Mouse (Mus musculus) brain, embryonic 14.5 days (tissue): ENCODE measurements around the gene Gbp6. TPM values are rescaled to one million over a fixed set of nuclear protein-coding genes. Genes with fewer than 3 reads are reported as not detected.
"Not testable (repeated sequence)": the region's sequence is repeated elsewhere in the genome, so short reads cannot be mapped to it uniquely, and the experiment has no call there.

ENCODE experiments used
- DNase-seq: peaks from one replicate; pipeline ENCODE4 v3.0.0-alpha.2; 2011; ENCODE audit warnings: low read depth
- CTCF ChIP-seq: fragments of 200-500 bp; IDR thresholded peaks from 2 replicates; pipeline ENCODE4 v1.5.1; 2012; ENCODE audit warnings: inconsistent platforms, mild to moderate bottlenecking, moderate library complexity, borderline replicate concordance; ENCODE audit not compliant: insufficient read depth, insufficient read length; ENCODE audit errors: extremely low read depth
- POLR2A ChIP-seq: fragments of 200-500 bp; IDR thresholded peaks from 2 replicates; pipeline ENCODE4 v1.6.1; 2012; ENCODE audit warnings: mild to moderate bottlenecking, inconsistent platforms, borderline replicate concordance; ENCODE audit not compliant: poor library complexity, insufficient read depth, insufficient read length, severe bottlenecking; ENCODE audit errors: extremely low read depth
- polyA plus RNA-seq: library from polyadenylated mRNA; depleted of rRNA; stranded (reverse); fragments of >200 nt; gene quantifications from 2 replicates; pipeline ENCODE4 v1.2.3, GENCODE M21; 2012; rRNA removed

Gbp6 gene
- polyA plus RNA-seq: 1.3 and 2.1 TPM in 2 replicates

DNA sequence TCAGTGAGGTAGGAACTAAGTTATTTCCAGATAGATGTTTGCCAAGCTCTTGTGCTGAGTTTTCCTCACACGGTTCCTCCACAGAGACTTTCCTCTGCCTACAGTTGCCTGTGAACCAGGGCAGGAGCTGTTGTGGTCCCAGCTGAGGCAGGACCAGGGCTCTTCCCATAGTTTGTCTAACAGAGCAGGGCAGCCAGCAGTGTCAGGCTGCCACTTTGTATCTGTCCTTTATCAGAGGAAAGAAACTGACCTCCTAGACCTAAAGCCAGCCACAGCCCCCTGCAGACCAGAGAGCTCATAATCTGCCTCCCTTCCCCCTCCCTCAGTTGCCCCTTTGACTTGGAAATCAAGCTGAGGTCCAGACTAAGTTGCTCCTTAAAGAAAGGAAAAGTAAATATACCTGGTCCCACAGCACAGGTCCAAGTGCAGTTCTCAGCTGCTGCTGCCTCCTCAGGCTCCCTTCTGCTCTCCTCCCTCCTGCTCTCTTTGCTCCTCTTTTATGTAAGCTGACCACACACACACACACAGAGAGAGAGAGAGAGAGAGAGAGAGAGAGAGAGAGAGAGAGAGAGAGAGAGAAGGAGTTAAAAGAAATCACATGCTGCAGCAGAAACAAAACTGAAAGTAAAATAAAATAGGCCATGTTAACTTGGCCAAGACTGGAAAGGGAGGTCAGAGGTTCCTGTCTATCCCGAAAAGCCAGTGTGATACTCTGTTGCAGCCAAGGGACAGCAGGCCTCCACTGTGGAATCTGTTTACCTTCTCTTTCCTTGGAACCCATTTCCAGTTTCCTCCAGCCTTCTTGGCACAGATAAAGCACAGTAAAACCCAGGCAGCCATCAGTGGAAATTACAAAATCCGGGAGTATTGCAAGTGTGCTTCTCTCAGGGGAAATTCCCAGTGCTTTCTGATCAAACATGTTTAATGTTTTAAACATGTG is at the start of gene Gbp6, which contains the start of gene Gm43302:
Gene Gbp6, minus strand, starts transcription at position 473 of the 940 bp plus-strand sequence.
Gene Gm43302, minus strand, starts transcription at position 470 of the 940 bp plus-strand sequence.
- peak; percentile 26 for DNase-seq

DNA sequence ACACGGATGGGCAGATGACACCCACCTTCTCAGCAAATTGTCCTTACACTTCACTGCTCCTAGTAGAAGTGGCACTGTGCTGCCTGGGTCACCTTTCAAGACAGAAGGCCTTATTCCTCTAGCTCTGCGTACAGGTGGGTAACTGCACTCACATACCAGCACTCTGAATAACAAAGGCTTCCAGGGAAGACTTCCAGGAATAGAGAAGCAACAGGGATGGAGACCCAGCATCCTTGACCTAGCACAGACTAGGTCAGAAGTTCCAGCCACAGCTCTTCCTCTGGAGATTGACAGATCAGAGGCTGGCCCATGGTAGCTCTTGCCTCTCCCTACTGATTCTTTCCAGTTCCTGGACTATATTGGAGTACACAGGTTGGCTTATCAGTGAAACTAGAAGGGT is 47.8 kb upstream of the Gbp6 start:
- DNase-seq: no peak
- TF ChIP-seq POLR2A (no peak), CTCF (no peak)

DNA sequence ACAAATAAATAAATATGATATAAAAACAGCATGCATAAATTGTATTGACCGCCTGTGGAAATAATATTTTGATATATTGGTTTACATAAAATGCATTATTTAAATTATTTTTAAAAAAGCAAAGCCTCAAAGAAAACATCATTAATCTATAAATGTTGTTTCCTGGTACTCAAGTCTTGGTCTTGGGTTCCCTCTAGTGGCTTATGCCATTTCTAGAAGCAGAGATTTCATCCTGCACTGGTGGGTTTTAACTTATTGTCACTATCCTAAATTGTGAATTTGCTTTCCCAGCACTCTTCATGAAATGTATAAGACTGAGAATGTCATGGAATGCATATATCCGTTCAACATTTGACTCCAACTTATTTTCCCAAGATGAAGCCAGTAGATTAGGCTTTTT is 29.0 kb upstream of the Gbp6 start:
- peak; percentile 20 for DNase-seq
- no peak for TF ChIP-seq CTCF
- no peak for TF ChIP-seq POLR2A

DNA sequence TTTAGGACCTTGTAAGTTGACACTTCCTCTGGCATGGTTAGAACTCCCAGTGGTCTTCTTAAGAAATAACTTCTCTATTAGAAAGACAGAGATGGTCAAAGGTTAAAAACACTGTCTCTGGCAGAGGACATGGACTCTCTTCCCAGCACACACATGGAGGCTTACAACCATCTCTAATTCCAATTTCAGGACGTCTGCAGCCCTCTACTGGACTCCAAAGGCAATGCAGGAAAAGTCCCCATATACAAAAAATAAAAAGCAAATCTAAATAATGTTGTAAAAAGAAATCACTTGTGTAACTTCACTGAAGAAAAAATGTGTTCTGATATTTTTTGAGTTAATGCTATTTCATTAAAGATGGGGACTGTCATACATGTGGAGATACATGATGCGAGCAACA is 17.4 kb upstream of the Gbp6 start:
- TF ChIP-seq CTCF (no peak), POLR2A (no peak)
- DNase-seq: no peak

DNA sequence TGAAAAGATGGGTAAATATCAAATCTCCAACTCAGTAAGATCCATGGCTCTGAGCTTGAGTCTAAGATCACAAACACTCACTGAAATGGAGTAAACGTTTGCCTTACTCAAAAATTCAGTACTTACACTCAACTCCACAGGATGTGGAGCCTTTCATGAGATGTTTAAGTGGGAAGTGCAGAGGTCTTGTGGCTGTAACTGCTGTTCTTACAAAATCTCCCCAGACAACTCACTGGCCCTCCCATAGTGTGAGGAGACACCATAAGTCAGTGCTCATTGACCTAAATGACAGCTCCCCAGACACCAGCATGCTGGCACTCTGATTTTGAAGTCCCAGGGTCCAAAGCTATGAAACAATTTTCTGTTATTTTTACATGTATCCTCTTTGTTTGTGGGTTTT is 15.7 kb upstream of the Gbp6 start:
- DNase-seq: not testable (repeated sequence)

DNA sequence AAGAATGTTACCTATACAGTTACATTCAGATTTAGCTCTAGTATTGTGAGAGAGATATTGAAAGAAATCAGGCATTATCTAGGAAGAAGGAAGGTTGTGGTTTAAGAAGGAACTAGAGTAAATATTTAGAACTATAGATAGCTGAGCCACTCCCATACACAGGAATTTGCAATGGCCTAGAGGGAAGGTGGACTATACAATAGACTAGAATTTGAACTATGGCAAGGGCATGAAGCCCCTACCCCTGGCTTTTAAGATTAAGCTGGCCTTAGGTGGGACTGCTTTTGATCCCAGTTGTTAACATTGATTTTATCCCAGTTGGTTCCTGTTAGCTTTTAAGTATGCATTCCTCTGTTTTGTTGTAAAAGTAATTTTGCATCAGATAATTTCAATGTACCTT is 13.4 kb upstream of the Gbp6 start:
- not testable (repeated sequence) for DNase-seq

DNA sequence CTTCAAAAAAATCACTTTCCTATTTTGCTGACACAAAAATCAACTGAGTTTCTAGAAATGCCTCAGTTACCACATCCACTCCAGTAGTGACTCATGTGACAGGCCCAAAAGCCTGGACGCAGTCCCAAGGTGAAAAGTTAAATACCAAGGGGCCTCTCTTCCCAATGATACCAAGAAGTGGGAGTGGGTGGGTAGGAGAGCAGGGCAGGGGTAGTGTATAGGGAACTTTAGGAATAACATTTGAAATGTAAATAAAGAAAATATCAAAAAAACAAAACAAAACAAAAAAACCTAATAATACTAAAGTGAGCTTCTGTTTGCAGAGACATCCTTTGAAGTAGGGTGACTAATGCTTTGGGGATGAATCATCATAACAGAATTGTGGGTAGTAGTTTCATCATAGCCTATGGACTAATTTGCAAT is 12.7 kb upstream of the Gbp6 start:
- DNase-seq: no peak
- no peak for TF ChIP-seq POLR2A
- TF ChIP-seq CTCF: no peak

DNA sequence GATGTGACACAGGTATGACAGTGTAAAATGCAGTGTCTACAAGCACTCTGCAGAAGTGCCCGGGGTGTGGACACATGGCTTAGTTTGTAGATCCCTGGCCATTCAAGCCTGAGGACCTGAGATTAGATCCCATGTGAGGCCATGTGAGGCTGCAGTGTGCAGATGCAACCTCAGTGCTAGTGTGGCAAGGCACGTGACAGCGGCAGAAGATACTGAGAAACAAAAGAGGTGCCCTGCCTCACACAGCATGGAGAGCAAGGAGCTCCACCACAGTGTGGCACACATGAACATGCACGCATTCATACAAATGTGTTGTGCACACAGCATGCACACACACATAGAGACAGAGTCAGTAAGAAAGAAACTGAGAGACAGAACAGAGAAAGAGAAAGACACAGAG is 12.2 kb upstream of the Gbp6 start:
- DNase-seq: not testable (repeated sequence)

DNA sequence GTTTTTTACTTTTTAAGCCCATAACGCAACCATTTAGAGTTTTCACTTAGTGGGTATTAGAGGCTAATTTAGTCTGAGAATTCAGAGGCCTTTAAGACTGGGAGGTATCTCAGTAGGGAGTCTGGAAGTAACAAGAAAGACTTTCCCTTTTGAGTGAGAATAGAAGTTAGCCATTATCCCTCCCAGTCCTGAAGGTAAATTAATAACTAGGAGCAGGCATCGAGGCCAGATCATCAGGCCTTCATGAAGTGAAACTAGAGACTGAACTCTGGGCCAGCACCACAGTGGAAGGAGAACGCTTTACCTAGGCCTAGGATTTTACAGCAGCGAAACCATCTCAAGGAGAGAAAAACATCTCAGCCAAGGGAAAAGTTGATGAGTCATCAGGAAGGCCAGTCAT is 8.5 kb upstream of the Gbp6 start:
- DNase-seq: no peak
- TF ChIP-seq CTCF (no peak), POLR2A (no peak)

DNA sequence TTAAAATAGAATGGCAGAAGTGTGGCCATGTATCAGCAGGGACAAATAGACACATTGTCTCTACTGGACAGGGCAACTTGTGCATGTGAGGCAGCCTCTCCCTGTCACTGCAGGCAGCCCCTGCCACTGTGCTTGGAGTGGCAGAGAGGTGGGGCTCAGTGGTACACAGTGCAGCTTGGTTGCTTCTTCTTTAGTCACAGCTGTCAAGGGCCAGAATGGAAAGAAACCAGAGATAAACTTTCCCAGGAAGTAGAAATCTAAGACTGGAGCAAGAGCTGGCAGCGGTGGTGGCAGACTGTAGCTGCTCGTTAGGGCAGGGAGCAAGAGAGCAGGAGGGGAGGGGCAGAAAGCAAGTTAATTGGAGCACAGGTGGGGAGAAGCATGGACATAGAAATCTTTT is 8.0 kb upstream of the Gbp6 start:
- TF ChIP-seq POLR2A: no peak
- no peak for TF ChIP-seq CTCF

DNA sequence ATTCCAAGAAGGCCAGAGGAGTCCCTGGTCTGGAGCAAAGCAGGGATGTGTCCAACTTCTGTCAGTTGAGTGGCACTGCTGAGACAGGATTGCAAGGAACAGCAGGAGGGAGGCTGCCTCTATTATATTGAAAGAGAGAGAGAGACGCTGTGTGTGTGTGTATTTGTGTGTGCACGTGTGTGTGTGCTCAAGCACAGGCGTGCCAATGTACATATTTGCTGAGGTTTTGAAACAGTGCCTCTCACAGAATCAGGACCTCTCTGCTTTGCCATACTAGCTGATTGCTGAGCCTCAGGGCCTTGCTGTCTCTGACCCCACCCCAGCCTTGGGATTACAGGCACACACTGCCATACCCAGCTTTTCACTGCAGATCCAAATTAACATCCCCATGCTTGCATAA is 2.2 kb upstream of the Gbp6 start:
- DNase-seq: no peak
- TF ChIP-seq CTCF (no peak), POLR2A (no peak)

More for the DNA sequence above, 8.0 kb upstream of the Gbp6 start:
- DNase-seq: no peak

DNA sequence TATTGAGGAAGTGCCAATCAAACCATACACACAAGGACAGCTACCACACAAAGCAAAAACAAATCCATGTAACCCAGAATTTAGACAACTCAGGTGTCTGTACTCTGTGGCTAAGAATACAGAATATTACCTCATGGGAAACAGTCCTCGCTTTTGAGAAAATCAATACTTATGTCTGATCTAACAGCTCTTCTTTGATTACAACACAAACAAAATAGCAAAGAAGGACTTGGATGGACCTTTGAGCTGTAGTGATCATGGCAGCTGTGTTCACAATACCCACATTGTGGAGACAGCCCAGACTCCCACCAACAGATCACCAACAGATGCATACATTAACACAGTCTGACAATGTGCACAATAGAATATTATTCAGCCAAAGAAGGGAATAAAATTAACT is 1.0 kb downstream of the Gbp6 start:
- DNase-seq: no peak
- TF ChIP-seq CTCF (no peak), POLR2A (no peak)

DNA sequence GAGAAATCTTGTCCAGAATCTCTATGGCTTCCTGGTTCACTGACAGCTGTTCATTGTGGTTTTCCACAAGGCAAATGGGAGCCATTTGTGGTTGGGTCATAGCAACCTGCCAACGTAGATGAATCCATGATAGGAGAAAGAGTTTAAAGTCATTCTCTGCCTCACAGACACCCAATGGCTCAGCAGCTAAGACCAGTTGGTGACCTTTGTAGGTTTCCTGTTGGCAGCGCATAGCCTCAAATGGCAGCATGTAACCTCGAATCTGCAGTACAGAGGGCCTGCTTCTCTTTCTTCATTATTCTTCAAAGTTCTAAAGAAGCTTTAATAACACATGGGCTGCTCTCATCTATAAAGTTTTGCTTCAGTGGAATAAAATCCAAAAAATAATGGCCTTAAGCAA is 2.6 kb downstream of the Gbp6 start:
- not testable (repeated sequence) for DNase-seq

DNA sequence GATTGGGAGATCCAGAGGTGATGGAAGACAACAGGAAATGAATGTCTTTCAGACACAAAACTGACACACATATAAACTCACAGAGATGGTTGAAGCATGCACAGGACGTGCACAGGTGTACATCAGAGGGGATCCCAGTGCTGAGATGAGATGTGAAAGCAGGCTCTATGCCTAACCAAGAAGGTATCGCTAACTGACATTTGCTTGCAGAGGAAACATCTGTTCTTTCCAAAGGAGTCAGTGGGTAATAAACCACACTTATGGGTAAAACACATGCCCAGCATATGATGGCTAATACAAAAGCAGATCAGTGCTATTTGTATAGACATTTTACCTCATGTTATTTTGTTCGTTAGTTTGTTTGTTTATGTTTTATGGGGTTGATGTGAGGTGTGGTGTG is 32.8 kb downstream of the Gbp6 start:
- DNase-seq: not testable (repeated sequence)
